Mouse (Mus musculus) urinary bladder, adult 18-20 months (tissue): ENCODE data around the gene Vipas39.

Experiments
- DNase-seq, 2 experiments: peaks; one replicate each; pipeline ENCODE4 v3.0.0; 2022; ENCODE audit warnings: low spot score in 2 of 2, mixed read lengths in 2 of 2

Gene Vipas39

GRCm38 (mm10) chr12:87198792-87199191 lies 67.3 kb downstream of the Vipas39 start:
- no peak for DNase-seq

- DNase-seq: no peak
Measured at GRCm38 (mm10) chr12:87196310-87196709, 69.7 kb downstream of the Vipas39 start.

DNA sequence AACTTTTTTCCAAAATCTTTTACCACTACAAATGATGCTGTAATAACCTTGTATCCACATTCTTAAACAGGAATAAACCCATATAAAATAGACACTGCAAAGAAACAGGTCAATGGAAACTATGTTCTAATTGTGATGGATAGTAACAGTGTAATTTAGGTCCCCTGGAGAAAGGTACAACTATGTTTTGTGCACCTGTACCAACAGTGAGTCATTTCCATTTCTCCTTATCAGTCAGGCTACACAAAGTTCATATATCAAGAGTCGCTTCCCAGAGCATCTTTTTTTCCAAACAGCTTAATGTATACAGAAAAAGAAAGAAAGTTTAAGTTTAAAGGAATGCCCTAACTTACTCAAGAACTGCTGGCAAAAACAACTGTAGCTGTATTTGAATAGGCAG lies 71.0 kb downstream of the Vipas39 start:
- no peak for DNase-seq

- no peak for DNase-seq
Measured at GRCm38 (mm10) chr12:87193008-87193407, 73.0 kb downstream of the Vipas39 start.
